Mouse (Mus musculus) embryonic facial prominence, embryonic 14.5 days (tissue): ENCODE results near the gene Endou. TPM values are rescaled to one million over a fixed set of nuclear protein-coding genes. Genes with fewer than 3 reads are reported as not detected.

Source experiments
- ATAC-seq: fragments of 200-750 bp; cut with Nextera tagmentation; 2 replicates; pipeline ENCODE4 v1.8.0; 2017; ENCODE audit warnings: low read depth, moderate number of reproducible peaks, moderate TSS enrichment
- DNase-seq: peaks from one replicate; pipeline ENCODE4 v3.0.0-alpha.2; 2015; ENCODE audit warnings: low spot score
- H3K27ac ChIP-seq: fragments of 300-500 bp; sonication (generic); replicated peaks from 2 replicates; pipeline ENCODE4 v1.5.1; 2014; ENCODE audit warnings: low read depth, mild to moderate bottlenecking, low read length, moderate library complexity
- H3K27me3 ChIP-seq: fragments of 300-500 bp; sonication (generic); replicated peaks from 2 replicates; pipeline ENCODE4 v1.6.1; 2014; ENCODE audit warnings: low read length; ENCODE audit not compliant: control insufficient read depth, insufficient read depth
- H3K36me3 ChIP-seq: fragments of 300-500 bp; sonication (generic); 2 replicates; pipeline ENCODE4 v1.6.1; 2014; ENCODE audit warnings: low read length, mixed read lengths; ENCODE audit not compliant: control insufficient read depth, insufficient read depth
- H3K4me1 ChIP-seq: fragments of 300-500 bp; sonication (generic); 2 replicates; pipeline ENCODE4 v1.6.1; 2014; ENCODE audit warnings: antibody characterized with exemption, low read length; ENCODE audit not compliant: control insufficient read depth, insufficient read depth
- H3K4me2 ChIP-seq: fragments of 300-500 bp; sonication (generic); 2 replicates; pipeline ENCODE4 v1.6.1; 2014; ENCODE audit warnings: low read depth, mild to moderate bottlenecking, low read length, moderate library complexity, mixed read lengths
- H3K4me3 ChIP-seq: fragments of 300-500 bp; sonication (generic); 2 replicates; pipeline ENCODE4 v1.5.1; 2014; ENCODE audit warnings: low read depth, mild to moderate bottlenecking, low read length
- H3K9ac ChIP-seq: fragments of 300-500 bp; sonication (generic); 2 replicates; pipeline ENCODE4 v1.6.1; 2014; ENCODE audit warnings: low read depth, mild to moderate bottlenecking, low read length, moderate library complexity, mixed read lengths
- H3K9me3 ChIP-seq: fragments of 300-500 bp; sonication (generic); 2 replicates; pipeline ENCODE4 v1.6.1; 2016; ENCODE audit warnings: low read length; ENCODE audit not compliant: control insufficient read depth
- WGBS: fragments of 180-500 bp; shearing (Covaris S2); extraction: QIAGEN DNeasy Blood & Tissue Kit; methylation state at CpG from one replicate; pipeline ENCODE4 v1.1.7; 2014; 5-methylcytosine and 5-hydroxymethylcytosine counted together
- polyA plus RNA-seq: library from polyadenylated mRNA; unstranded; fragments of >200 nt; fragmentation: Nextera tagmentation; extraction: Ambion mirVana; gene quantifications from 2 replicates; pipeline ENCODE4 v1.2.1, GENCODE M21; 2014

Gene Endou
- polyA plus RNA-seq, 1 experiment from 2014 or later = 4.1 TPM

DNA sequence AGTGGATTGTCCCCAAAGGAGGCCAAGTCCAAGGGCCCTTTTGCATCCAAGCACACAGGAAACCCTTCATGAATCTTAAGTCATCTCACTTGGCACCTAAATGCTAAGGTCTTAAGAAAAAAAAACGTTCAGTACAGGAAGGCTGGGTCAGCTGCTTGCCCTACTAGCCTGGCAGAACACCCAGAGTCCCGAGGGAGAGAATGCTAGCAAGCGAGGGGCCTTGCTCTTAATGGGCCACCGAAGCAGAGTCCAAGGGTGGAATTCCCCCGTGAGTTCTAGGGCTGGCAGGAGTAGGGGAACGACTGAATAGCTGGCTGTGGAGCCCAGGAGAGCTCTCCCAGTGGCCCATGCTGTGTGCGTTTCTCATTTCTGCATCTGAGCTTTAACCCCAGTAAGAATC is 2.3 kb downstream of the Endou start:
- Histone ChIP-seq H3K4me2 (no peak overlapping the region), H3K36me3 (no peaks in the 10 kb centered on the region), H3K27me3 (no peaks in the 10 kb centered on the region), H3K4me1 (no peaks in the 10 kb centered on the region), H3K27ac (no peak overlapping the region), H3K9ac (no peak overlapping the region), H3K9me3 (0 out of 2 replicates have a peak, but pooled peaks cover 3% of the 10 kb centered on the region), H3K4me3 (no peak overlapping the region)
- DNase-seq (no peak), ATAC-seq (no peak)
- WGBS = 61% methylated on average over 6 of the region's 7 CpGs

DNA sequence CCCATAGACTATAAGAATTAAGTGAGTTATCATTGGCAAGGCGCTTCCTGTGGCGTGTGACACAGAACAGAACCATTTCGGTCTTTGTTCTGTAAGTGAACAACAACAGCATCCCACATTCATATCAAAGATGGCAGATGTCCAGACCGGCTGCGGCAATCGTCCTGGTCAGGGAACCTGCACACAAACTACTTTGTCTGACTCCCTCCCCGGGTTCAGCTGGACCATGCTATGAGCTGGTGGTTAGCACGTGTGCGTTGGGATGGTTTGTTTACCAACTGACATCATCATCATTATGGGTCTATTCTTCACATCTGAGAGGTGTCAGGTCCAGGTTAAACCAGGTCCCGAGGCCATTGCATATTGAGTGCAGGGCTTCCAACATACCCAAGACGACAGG is 2.7 kb downstream of the Endou start:
- Histone ChIP-seq H3K36me3 (no peaks in the 10 kb centered on the region), H3K9ac (no peak overlapping the region), H3K27ac (no peak overlapping the region), H3K4me3 (no peak overlapping the region), H3K4me2 (no peak overlapping the region), H3K27me3 (no peaks in the 10 kb centered on the region), H3K9me3 (0 out of 2 replicates have a peak, but pooled peaks cover 3% of the 10 kb centered on the region), H3K4me1 (no peaks in the 10 kb centered on the region)
- 88% methylated on average over 11 of the region's 11 CpGs for WGBS
- DNase-seq (no peak), ATAC-seq (no peak)

DNA sequence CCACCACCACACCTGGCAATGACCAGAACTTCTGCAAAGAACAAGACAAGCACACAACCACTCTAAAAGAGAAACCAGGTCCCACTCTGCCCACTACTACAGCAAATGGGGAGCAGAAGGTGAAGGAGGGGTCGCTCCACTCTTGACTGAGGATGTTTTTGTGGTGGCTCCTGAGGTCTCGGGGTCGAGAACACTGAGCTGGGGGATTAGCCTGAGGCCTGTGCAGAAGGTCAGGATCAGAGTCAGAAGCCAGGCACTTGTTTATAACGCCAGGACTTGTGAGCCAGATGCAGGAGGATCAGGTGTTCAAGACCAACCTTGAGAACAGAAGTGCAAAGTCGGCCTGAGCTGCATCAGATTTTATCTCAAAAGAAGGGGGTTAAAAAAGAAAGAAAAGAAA is 3.6 kb downstream of the Endou start:
- 59% methylated on average over 5 of the region's 5 CpGs for WGBS
- H3K9ac ChIP-seq = no peak overlapping the region
- no peak overlapping the region for H3K4me3 ChIP-seq
- H3K9me3 ChIP-seq = 0 out of 2 replicates have a peak, but pooled peaks cover 3% of the 10 kb centered on the region
- no peak overlapping the region for H3K4me2 ChIP-seq
- no peak overlapping the region for H3K27ac ChIP-seq
- no peaks in the 10 kb centered on the region for H3K36me3 ChIP-seq
- no peaks in the 10 kb centered on the region for H3K4me1 ChIP-seq
- ATAC-seq = no peak
- no peak for DNase-seq
- H3K27me3 ChIP-seq = no peaks in the 10 kb centered on the region

DNA sequence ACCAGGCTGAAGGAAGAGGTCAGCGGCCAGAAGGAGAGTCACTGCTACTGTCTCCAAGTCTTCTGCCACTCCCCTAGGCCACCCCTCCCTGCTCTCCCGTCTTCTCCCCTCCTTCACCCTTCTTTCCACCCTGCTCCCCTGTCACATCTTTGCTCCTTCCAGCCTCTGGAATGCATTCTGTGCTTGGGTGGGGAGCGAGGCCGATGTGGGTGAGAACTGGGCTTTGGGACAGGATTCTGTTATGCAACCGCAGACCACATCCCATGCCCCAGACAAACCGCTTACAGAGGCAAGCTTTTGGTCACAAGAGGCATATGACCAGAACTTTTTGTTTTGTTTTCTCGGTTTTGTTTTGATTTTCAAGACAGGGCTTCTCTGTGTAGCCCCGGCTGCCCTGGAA is 4.1 kb downstream of the Endou start:
- Histone ChIP-seq H3K4me1 (no peaks in the 10 kb centered on the region), H3K9me3 (no peaks in the 10 kb centered on the region), H3K27ac (no peak overlapping the region), H3K9ac (no peak overlapping the region), H3K36me3 (no peaks in the 10 kb centered on the region), H3K4me3 (no peak overlapping the region), H3K4me2 (no peak overlapping the region), H3K27me3 (no peaks in the 10 kb centered on the region)
- ATAC-seq = no peak
- WGBS = 59% methylated on average over 8 of the region's 8 CpGs
- no peak for DNase-seq

DNA sequence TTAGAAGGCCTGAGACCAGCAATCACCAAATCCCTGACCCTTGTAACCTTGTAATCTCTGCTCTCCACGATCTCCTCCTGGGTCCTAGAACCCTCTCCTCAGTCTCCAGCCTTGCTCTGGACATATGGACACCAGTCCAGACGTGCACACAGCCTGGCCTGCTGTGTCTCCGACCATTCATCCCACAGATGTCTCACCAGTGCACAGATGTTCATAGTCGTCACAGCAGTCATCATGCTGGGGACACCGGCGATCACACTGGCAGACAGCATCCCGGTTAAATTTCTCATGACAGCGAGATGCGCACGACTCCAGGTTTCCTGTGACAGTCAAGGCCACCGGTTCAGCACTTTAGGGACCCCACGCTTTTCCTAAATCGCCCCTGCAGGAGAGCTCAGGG is 4.8 kb downstream of the Endou start:
- ATAC-seq (no peak), DNase-seq (no peak)
- H3K27ac ChIP-seq = no peak overlapping the region
- H3K4me2 ChIP-seq = no peak overlapping the region
- H3K36me3 ChIP-seq = no peaks in the 10 kb centered on the region
- no peaks in the 10 kb centered on the region for H3K27me3 ChIP-seq
- no peak overlapping the region for H3K4me3 ChIP-seq
- no peak overlapping the region for H3K9ac ChIP-seq
- no peaks in the 10 kb centered on the region for H3K4me1 ChIP-seq
- 65% methylated on average over 13 of the region's 13 CpGs for WGBS
- H3K9me3 ChIP-seq = no peaks in the 10 kb centered on the region

DNA sequence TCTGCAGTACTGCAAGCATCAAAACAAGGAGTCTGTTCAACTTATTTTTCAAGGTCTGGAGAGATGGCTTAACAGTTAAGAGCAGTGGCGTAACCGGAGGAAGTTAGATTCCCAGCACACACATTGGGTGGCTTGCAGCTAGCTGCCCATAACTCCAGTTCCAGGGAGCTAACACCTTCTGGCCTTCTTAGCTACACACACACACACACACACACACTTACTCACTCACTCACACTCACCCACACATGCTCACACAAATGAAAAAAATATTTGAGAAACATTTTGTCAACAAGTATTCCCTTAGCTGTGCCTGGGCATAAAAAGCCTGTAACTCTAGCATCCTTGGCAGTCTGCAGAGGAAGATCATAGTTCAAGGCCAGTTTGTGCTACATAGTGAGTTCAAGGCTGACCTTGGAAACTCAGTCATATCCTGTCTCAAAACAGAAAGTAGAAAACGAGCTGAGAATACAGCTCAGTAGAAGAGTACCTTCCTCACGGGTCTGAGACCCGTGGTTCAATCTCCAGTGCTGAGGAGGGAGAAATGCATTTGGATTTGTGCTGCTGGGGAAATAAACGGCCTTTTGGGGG is 5.8 kb downstream of the Endou start:
- Histone ChIP-seq H3K27ac (no peak overlapping the region), H3K4me2 (no peak overlapping the region), H3K27me3 (no peaks in the 10 kb centered on the region), H3K4me1 (peaks cover 3% of the 10 kb centered on the region; the same call in 1 of the 2 replicates), H3K9me3 (no peaks in the 10 kb centered on the region), H3K9ac (no peak overlapping the region), H3K36me3 (no peaks in the 10 kb centered on the region), H3K4me3 (no peak overlapping the region)
- ATAC-seq (no peak), DNase-seq (no peak)
- WGBS = 75% methylated on average over 6 of the region's 6 CpGs

DNA sequence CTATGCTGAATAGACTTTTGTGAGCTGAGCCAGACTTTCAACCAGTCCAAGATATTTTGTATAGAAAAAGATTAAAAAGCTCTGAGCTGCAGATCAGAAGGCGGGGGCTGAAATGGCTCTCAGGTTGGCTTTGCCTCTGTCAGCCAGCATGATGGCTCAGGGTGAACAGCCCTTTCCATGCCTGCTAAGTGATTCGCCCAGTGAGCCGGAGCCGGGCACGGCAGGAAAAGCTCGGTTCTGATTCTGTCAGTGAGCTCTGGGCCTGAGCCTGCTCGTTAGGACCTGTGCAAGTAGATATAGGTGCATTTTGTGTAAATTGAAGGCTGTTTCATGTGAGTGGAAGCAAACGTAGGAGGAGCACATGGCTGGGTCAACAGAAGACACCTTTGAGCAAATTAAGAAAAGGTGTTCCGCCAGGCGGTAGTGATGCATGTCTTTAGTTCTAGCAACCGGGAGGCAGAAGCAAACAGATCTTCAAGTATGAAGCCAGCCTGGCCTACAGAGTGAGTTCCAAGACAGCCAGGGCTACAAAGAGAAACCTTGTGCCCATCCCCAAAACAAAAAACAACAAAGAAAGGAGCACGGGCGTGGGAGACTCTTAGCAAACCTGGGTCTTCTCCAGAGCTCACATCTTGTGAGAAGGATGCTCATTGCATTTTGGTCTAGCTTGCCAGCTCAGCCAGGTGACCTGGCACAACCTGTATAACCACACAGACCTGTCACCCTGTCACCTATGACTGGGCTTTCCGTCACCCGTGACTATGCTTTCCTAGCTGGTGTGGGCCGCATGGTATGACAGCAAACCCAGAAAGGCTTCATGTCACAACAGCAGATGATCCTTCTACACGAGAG is 6.6 kb downstream of the Endou start:
- peaks cover 7% of the 10 kb centered on the region; the same call in 1 of the 2 replicates for H3K4me1 ChIP-seq
- 77% methylated on average over 17 of the region's 17 CpGs for whole genome bisulfite sequencing
- no peaks in the 10 kb centered on the region for H3K27me3 ChIP-seq
- no peak overlapping the region for H3K9ac ChIP-seq
- no peak overlapping the region for H3K4me2 ChIP-seq
- no peak overlapping the region for H3K4me3 ChIP-seq
- H3K27ac ChIP-seq = no peak overlapping the region
- DNase-seq (no peak), ATAC-seq (no peak)
- no peaks in the 10 kb centered on the region for H3K9me3 ChIP-seq
- no peaks in the 10 kb centered on the region for H3K36me3 ChIP-seq

DNA sequence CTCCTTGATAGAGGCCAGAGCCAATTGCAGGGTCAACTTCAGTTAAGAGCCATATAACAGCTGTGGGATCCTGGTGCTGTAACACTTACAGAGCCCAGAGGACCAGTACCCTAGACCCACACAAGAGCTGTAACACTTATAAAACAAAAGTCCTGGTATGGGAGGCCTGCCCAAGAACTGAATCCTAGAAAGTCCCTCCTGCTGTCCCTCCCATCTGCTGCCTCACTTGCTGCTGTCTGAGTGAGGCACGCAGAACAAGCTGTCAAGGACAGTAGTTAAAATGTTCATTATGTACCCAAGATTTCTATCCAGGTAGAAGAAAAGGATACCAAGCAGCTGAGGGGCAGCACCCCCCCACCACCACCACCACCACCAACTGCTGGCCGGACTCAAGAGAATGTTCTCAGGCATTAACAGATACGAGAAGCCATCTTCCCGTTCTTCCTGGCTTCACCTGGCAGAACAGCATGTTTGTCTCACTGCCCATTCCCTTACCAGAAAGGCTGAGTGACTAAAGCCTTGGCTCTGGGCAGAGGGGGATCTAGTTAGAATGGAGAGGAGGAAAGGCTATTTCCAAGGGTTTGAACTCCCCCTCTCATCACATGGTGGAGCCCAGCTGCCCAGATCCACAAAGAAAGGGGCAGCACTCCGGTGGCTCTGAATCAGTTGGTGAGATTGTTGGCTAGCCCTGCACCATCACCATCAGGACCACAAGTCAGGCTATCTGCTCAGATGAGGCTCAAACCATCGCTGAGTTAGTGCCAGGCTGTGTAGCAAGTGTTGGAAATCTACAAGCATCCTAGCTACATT is 7.4 kb downstream of the Endou start:
- DNase-seq = no peak

More for the DNA sequence above, 7.4 kb downstream of the Endou start:
- no peaks in the 10 kb centered on the region for H3K36me3 ChIP-seq
- H3K9me3 ChIP-seq = no peaks in the 10 kb centered on the region
- WGBS = 87% methylated on average over 6 of the region's 6 CpGs
- no peaks in the 10 kb centered on the region for H3K27me3 ChIP-seq
- H3K4me3 ChIP-seq = no peak overlapping the region
- no peak for ATAC-seq
- no peak overlapping the region for H3K9ac ChIP-seq
- H3K4me1 ChIP-seq = peaks cover 7% of the 10 kb centered on the region; the same call in 1 of the 2 replicates
- no peak overlapping the region for H3K27ac ChIP-seq
- H3K4me2 ChIP-seq = no peak overlapping the region
